In genomic region chr12:8920996-8921393, GRCm38 (mm10) we compare ENCODE assay signal across 8 mouse cellular contexts. TPM values are rescaled to one million over a fixed set of nuclear protein-coding genes. Genes with fewer than 3 reads are reported as not detected.
DNase-seq lines count a peak whose midpoint lies in the region; ATAC-seq and TF ChIP-seq lines count a peak whose summit lies in the region.

No protein-coding gene starts in this region.

- intact Hi-C loops in heart, postnatal 10 days (cut with DNase I): loop anchor here (5.0 kb wide), 1 partner anchor 51 kb away; the partner anchor contains the start of gene Wdr35

- no peaks in the 10 kb centered on the region for H3K27me3 ChIP-seq in heart, embryonic 10.5 days (ENCODE audit: insufficient read depth, poor library complexity, severe bottlenecking)
- no peaks in the 10 kb centered on the region for H3K27me3 ChIP-seq in CH12.LX (replicated peaks)
- no peaks in the 10 kb centered on the region for H3K27me3 ChIP-seq in forebrain, embryonic 14.5 days (replicated peaks; ENCODE audit: control insufficient read depth, insufficient read depth, low read length)
- H3K27me3 ChIP-seq in liver, embryonic 16.5 days (ENCODE audit: control insufficient read depth, insufficient read depth, low read depth, low read length): no peaks in the 10 kb centered on the region

- dilution Hi-C loops in CH12.LX (cut with MboI; ENCODE audit: extremely low pct_ligation_motif_present, extremely low pct_unique_long_range_greater_than_20kb, low sequenced_read_pairs): no loop called here

- H3K4me2 ChIP-seq in CH12.LX (ENCODE audit: insufficient read depth, low read depth, poor library complexity, severe bottlenecking): peak overlapping the region; percentile 42
- peak overlapping the region; percentile 47 for H3K4me2 ChIP-seq in forebrain, embryonic 14.5 days (ENCODE audit: low read length)
- H3K4me2 ChIP-seq in liver, embryonic 16.5 days (ENCODE audit: low read depth, low read length): peak overlapping the region; percentile 91

- H3K79me2 ChIP-seq in CH12.LX (replicated peaks; ENCODE audit: control insufficient read depth, extremely low read depth, insufficient read depth, poor library complexity, severe bottlenecking): peaks cover 35% of the 10 kb centered on the region

- no peak for DNase-seq in heart, embryonic 10.5 days (ENCODE audit: low spot score)
- no peak for DNase-seq in heart, postnatal 10 days
- peak; percentile 17 for DNase-seq in CH12.LX (ENCODE audit: extremely low read depth)
- no peak for DNase-seq in forebrain, embryonic 14.5 days (ENCODE audit: low spot score)
- DNase-seq in urinary bladder, postnatal 4 days (ENCODE audit: low spot score in 2 of 2): no peak
- no peak for DNase-seq in natural killer cell, adult 2 months (ENCODE audit: low spot score in 2 of 2)
- no peak for DNase-seq in adrenal gland, adult 2 months

- H3K9me3 ChIP-seq in heart, embryonic 10.5 days: no peaks in the 10 kb centered on the region
- H3K9me3 ChIP-seq in CH12.LX (replicated peaks; ENCODE audit: low read length): no peaks in the 10 kb centered on the region
- no peaks in the 10 kb centered on the region for H3K9me3 ChIP-seq in forebrain, embryonic 14.5 days (replicated peaks; ENCODE audit: control insufficient read depth, low read length)
- H3K9me3 ChIP-seq in liver, embryonic 16.5 days (replicated peaks; ENCODE audit: control insufficient read depth, low read length): no peaks in the 10 kb centered on the region

- peaks cover 9% of the 10 kb centered on the region for H3K36me3 ChIP-seq in heart, embryonic 10.5 days
- peaks cover 4 to 22% of the 10 kb centered on the region in 2 experiments for H3K36me3 ChIP-seq in CH12.LX (replicated peaks in 1 of 2; ENCODE audit: control insufficient read depth in 1 of 2, insufficient read depth in 1 of 2, low read length in 1 of 2)
- H3K36me3 ChIP-seq in forebrain, embryonic 14.5 days (ENCODE audit: control insufficient read depth, insufficient read depth, low read length): peaks cover 3% of the 10 kb centered on the region; the same call in 1 of the 2 replicates
- H3K36me3 ChIP-seq in liver, embryonic 16.5 days (ENCODE audit: control insufficient read depth, insufficient read depth): no peaks in the 10 kb centered on the region

- in situ Hi-C loops in CH12.LX (cut with MboI; ENCODE audit: low pct_ligation_motif_present, low pct_unique_long_range_greater_than_20kb, low sequenced_read_pairs): no loop called here

- no peak for ATAC-seq in forebrain, embryonic 14.5 days
- no peak for ATAC-seq in liver, embryonic 16.5 days (ENCODE audit: low read depth)

- WGBS in heart, embryonic 10.5 days: 28% methylated on average over 1 of the region's 1 CpGs
- 27% methylated on average over 1 of the region's 1 CpGs for WGBS in forebrain, embryonic 14.5 days
- 37% methylated on average over 1 of the region's 1 CpGs for WGBS in liver, embryonic 16.5 days (ENCODE audit: insufficient replicate concordance)

- peaks cover 32% of the 10 kb centered on the region for H3K4me1 ChIP-seq in heart, embryonic 10.5 days
- H3K4me1 ChIP-seq in CH12.LX (ENCODE audit: control insufficient read depth in 1 of 2, insufficient read depth in 2 of 2): peaks cover 7 to 36% of the 10 kb centered on the region in 2 experiments
- peaks cover 25% of the 10 kb centered on the region for H3K4me1 ChIP-seq in forebrain, embryonic 14.5 days (ENCODE audit: control insufficient read depth, insufficient read depth, low read length)
- peaks cover 25% of the 10 kb centered on the region for H3K4me1 ChIP-seq in liver, embryonic 16.5 days (ENCODE audit: control insufficient read depth, low read depth, low read length)

- no peak for TF ChIP-seq CTCF in CH12.LX (conservative IDR thresholded peaks at IDR 0.05 in 1 of 2, IDR thresholded peaks at IDR 0.05 in 1 of 2; ENCODE audit: low read depth in 2 of 2, low read length in 2 of 2)

- TF ChIP-seq RAD21 in CH12.LX (IDR thresholded peaks at IDR 0.05; ENCODE audit: low read depth, low read length): no peak

- TF ChIP-seq POLR2A in CH12.LX (IDR thresholded peaks at IDR 0.05; ENCODE audit: low read depth, low read length): no peak

- peak overlapping the region; percentile 50; the same call in 1 of the 2 replicates for H3K9ac ChIP-seq in CH12.LX (ENCODE audit: insufficient read depth, low read depth)
- H3K9ac ChIP-seq in forebrain, embryonic 14.5 days (ENCODE audit: low read length): peak overlapping the region; percentile 94
- peak overlapping the region; percentile 71 for H3K9ac ChIP-seq in liver, embryonic 16.5 days (ENCODE audit: low read depth, low read length)

- H3K27ac ChIP-seq in heart, embryonic 10.5 days: peak overlapping the region; percentile 97
- H3K27ac ChIP-seq in CH12.LX (ENCODE audit: insufficient read depth, low read depth): no peak overlapping the region
- peak overlapping the region; percentile 97 for H3K27ac ChIP-seq in forebrain, embryonic 14.5 days (ENCODE audit: low read depth, low read length)
- peak overlapping the region; percentile 95 for H3K27ac ChIP-seq in liver, embryonic 16.5 days (ENCODE audit: low read length)

- TF ChIP-seq EP300 in CH12.LX (IDR thresholded peaks at IDR 0.05; ENCODE audit: low read length): no peak

- H3K4me3 ChIP-seq in heart, embryonic 10.5 days: peak overlapping the region; percentile 83
- H3K4me3 ChIP-seq in CH12.LX (replicated peaks in 1 of 3; ENCODE audit: low read depth in 2 of 3, low read length in 2 of 3, poor library complexity in 1 of 3): peak overlapping the region in 2 of 3 experiments; percentile 46 to 82
- H3K4me3 ChIP-seq in forebrain, embryonic 14.5 days (ENCODE audit: low read depth, low read length): peak overlapping the region; percentile 74
- H3K4me3 ChIP-seq in liver, embryonic 16.5 days (ENCODE audit: low read depth, low read length): peak overlapping the region; percentile 91

TF ChIP-seq in CH12.LX, 34 proteins besides CTCF, POLR2A, EP300 and RAD21:
- TF ChIP-seq RCOR1 (conservative IDR thresholded peaks at IDR 0.05; ENCODE audit: low read depth, low read length): no peak
- peak; percentile 52; the same call in 1 of the 2 replicates for TF ChIP-seq ZNF384 (IDR thresholded peaks at IDR 0.05; ENCODE audit: low read depth, low read length)
- no peak for TF ChIP-seq CHD1 (IDR thresholded peaks at IDR 0.05; ENCODE audit: low read depth, low read length)

RNA-seq across cellular contexts. Expression of gene Laptm4a, which starts 0.5 kb away (rescaled TPM):
- polyA plus RNA-seq in heart, embryonic 10.5 days (2016; fragmentation: Nextera tagmentation; extraction: Ambion mirVana): 199 and 219 TPM in 2 replicates
- total RNA-seq in heart, postnatal 10 days (2021): 100 to 1,000 TPM; 387 to 411 TPM
- total RNA-seq in CH12.LX (2012; rRNA removed) (43.6 and 48.3 TPM in 2 replicates), CH12.LX (2014; rRNA removed) (62.6 and 64.5 TPM in 2 replicates)
- 65.2 and 73.8 TPM in 2 replicates for polyA plus RNA-seq in CH12.LX (2012; ENCODE audit: insufficient read length, low read depth)
- polyA plus RNA-seq in forebrain, embryonic 14.5 days (2014; fragmentation: Nextera tagmentation; extraction: Ambion mirVana): 192 and 199 TPM in 2 replicates
- polyA plus RNA-seq in liver, embryonic 16.5 days (2015; fragmentation: Nextera tagmentation; extraction: Ambion mirVana): 71.2 and 72.0 TPM in 2 replicates
- total RNA-seq in adrenal gland, adult 2 months (2021): 100 to 1,000 TPM; 500 to 622 TPM
- polyA plus RNA-seq in adrenal gland, adult 2 months (2012; rRNA removed): 243 and 281 TPM in 2 replicates

RNA-seq across cellular contexts. Expression of gene Matn3, which starts 26.7 kb away (rescaled TPM):
- 1.7 and 2.5 TPM in 2 replicates for polyA plus RNA-seq in heart, embryonic 10.5 days (2016; fragmentation: Nextera tagmentation; extraction: Ambion mirVana)
- total RNA-seq in heart, postnatal 10 days (2021): under 1 TPM in 1 of 2 experiments, not detected in 1; 0.07 TPM
- total RNA-seq in CH12.LX (2012; rRNA removed): not detected in 2 replicates
- not detected in 2 replicates for total RNA-seq in CH12.LX (2014; rRNA removed)
- polyA plus RNA-seq in CH12.LX (2012; ENCODE audit: insufficient read length, low read depth): not detected in 2 replicates
- 0.18 TPM in 1 of 2 replicates, not detected in the other for polyA plus RNA-seq in forebrain, embryonic 14.5 days (2014; fragmentation: Nextera tagmentation; extraction: Ambion mirVana)
- polyA plus RNA-seq in liver, embryonic 16.5 days (2015; fragmentation: Nextera tagmentation; extraction: Ambion mirVana): 0.09 and 0.12 TPM in 2 replicates
- total RNA-seq in adrenal gland, adult 2 months (2021): not detected
- not detected in 2 replicates for polyA plus RNA-seq in adrenal gland, adult 2 months (2012; rRNA removed)

RNA-seq across cellular contexts. Expression of gene Wdr35, which starts 52.7 kb away (rescaled TPM):
- polyA plus RNA-seq in heart, embryonic 10.5 days (2016; fragmentation: Nextera tagmentation; extraction: Ambion mirVana): 14.6 and 15.1 TPM in 2 replicates
- total RNA-seq in heart, postnatal 10 days (2021): 10 to 100 TPM; 13.0 to 14.1 TPM
- 6.6 and 7.4 TPM in 2 replicates for total RNA-seq in CH12.LX (2012; rRNA removed)
- 5.9 TPM in 2 replicates for total RNA-seq in CH12.LX (2014; rRNA removed)
- 8.8 and 10.7 TPM in 2 replicates for polyA plus RNA-seq in CH12.LX (2012; ENCODE audit: insufficient read length, low read depth)
- polyA plus RNA-seq in forebrain, embryonic 14.5 days (2014; fragmentation: Nextera tagmentation; extraction: Ambion mirVana): 21.6 and 24.8 TPM in 2 replicates
- 0.79 and 1.1 TPM in 2 replicates for polyA plus RNA-seq in liver, embryonic 16.5 days (2015; fragmentation: Nextera tagmentation; extraction: Ambion mirVana)
- 10 to 100 TPM in 1 of 2 experiments, 1 to 10 TPM in 1; 9.0 to 23.1 TPM for total RNA-seq in adrenal gland, adult 2 months (2021)
- 0.75 and 1.0 TPM in 2 replicates for polyA plus RNA-seq in adrenal gland, adult 2 months (2012; rRNA removed)
